Mouse (Mus musculus) adrenal gland, postnatal 14 days (tissue): ENCODE results near the gene Vamp5. TPM values are rescaled to one million over a fixed set of nuclear protein-coding genes. Genes with fewer than 3 reads are reported as not detected.
A peak's percentile ranks its signal among the peaks of the same experiment; 100 is the strongest.

Source experiments
- DNase-seq: peaks from one replicate; pipeline ENCODE4 v3.0.0; 2021; ENCODE audit warnings: mixed read lengths
- total RNA-seq: library from RNA; stranded (reverse); gene quantifications from 2 replicates; pipeline ENCODE4 v1.2.3, GENCODE M21; 2021

The Vamp5 gene
- total RNA-seq, 1 experiment from 2014 or later, result 33.9 TPM

GRCm38 (mm10) chr6:72366304-72366703 is 14.0 kb downstream of the Vamp5 start:
- no peak for DNase-seq

- no peak for DNase-seq
Observed at GRCm38 (mm10) chr6:72364985-72365384, 15.3 kb downstream of the Vamp5 start.

GRCm38 (mm10) chr6:72364009-72364408 is 16.3 kb downstream of the Vamp5 start:
- DNase-seq, result no peak

DNA sequence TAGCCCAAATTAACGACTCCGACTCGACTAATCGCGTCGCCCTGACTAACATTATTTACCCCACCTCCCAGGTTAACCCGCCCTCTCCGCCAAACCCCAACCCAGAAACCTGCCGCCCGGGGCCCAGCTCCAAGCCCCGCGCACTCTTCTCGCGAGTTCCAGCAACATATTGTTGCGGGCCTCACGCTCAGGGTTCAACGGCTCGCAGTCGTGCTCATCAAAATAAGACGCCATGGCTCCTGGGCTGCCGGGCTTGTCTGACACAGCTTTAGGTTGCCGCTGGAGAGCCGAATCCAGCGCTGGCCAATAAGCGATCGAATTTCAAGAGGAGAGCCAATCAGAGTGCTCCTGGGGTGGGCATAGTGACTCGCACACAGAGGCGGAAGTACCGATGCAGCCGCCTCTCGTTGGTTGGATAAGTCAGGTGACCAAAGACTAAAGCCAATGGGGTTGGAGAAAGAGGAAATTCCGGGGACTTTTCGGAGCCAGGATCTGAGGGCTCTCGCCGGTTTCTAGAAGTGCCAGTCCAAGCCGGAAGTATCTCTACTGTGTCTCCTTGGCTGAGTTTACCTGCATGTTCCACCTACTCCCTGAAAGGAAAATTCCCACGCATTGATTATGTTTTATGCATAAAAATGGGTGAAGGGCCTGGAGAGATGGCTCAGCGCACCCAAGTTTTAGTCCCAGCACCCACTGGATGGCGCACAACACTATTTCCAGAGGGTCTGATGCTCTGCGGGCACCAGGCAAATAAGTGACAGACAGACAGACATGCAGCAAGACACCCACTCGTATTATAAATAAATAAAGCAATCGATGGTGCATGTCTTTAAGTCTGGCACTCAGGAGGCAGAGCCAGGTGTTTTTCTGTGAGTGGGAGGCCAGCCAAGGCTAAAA is 17.9 kb downstream of the Vamp5 start:
- peak; percentile 97 for DNase-seq

DNA sequence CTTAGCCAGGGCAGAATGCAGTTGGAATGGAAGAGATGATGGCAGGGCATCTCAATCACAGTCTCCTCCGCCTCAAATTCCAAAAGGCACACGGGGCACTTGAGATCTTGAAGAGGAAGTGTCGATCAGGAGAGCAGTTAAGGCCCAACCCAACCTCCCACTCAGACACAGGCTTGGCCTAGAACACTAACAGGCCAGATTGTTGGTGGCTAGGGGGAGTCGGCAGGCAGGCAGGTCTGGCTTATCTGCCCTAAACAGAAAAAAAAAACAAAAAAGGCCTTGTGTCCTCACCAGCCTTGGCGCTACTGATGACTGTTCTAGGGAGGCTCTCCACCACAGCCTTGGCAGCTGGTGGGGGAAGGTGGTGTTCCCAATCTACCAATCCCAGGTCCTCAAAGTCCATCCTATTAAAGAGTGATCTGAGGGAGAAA is 19.1 kb downstream of the Vamp5 start:
- peak; percentile 77 for DNase-seq

- no peak for DNase-seq
Observed at GRCm38 (mm10) chr6:72360599-72360935, 19.7 kb downstream of the Vamp5 start.

- DNase-seq, result no peak
Observed at GRCm38 (mm10) chr6:72359891-72360598, 20.2 kb downstream of the Vamp5 start.

DNA sequence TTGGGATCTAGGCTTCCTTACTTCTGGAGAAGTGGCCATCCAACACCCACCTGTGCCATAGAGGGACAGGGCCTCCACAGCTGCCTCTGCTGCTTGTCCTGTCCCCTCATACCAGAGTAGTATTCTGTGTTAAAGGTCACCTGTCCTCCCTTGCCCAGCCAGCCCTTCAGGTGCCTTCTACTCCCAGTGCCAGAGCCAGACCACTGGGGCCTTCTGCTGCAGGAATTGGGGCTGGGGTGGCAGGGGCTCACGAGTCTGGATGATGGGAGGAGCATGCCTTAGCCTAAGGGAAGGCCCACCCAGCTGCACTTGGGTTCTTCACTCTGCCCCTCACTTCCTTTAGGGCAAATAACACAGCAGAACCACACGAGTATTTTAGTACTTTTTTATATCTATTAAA is 20.9 kb downstream of the Vamp5 start:
- DNase-seq, result no peak

- DNase-seq, result no peak
Observed at GRCm38 (mm10) chr6:72358086-72358764, 22.0 kb downstream of the Vamp5 start.

DNA sequence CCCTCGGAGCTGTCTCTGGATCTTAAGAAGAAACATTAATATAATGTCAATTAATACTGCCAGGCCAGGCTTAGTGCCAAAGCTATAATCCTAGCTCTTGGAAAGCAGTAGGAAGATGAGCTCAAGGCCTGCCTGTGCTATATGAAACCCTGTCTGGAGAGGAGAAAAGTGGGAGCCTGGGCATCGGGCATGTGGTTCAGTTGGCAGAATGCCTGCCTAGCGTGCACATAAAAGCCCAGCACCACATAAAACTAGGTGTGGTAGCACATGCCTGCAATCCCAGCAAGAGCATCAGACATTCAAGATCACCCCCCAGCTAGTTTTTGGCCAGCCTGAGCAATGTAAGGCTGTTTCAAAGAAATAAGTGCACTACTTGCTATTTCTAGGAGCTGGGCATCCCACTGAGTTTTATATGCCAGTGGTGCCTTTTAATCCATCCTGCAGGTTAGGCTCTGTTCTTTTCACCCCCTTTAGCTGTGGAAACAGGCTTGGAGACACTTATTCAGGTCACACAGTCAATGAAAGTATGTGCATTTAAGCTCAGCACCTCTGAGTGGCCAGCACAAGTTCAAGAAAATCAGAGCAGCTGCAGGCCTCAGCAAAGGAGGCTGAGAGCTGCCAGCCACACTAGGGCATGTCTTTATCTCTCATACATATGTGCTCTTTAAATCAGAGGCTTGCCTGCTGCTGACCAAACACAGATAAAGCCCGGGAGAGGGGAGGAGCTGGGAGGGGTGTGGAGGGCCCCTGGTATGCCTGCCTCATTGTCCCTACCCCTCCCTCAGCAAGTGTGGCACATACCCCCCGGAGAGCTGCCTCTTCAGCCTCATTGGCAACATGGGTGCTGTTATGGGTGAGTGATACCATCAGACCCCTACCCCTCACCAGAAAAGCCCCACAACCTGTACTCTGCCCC is 22.8 kb downstream of the Vamp5 start:
- DNase-seq, result no peak

DNA sequence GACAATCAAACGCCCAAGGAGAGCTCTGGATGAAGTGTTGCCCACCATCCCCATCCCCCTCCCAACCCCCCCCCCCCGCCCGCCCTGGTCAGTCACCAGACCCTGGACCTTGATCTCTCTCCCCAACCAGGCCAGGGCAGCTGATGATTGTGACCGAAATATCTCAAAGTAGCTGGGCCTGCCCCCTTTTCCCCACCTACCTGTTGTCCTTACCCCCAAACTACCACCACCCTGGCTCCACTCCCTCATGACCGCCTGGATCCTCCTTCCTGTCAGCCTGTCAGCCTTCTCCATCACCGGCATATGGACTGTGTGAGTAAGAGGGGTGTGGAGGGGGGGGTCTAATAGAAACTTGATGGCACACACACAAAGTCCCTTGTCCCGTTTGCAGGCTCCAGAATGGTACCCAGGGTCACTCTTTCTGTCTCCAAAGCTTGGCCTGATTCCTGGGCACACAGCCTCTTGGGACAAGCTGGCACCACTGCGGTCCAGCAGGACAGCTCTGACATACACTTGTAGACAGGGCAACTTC is 24.2 kb downstream of the Vamp5 start:
- peak; percentile 63 for DNase-seq

DNA sequence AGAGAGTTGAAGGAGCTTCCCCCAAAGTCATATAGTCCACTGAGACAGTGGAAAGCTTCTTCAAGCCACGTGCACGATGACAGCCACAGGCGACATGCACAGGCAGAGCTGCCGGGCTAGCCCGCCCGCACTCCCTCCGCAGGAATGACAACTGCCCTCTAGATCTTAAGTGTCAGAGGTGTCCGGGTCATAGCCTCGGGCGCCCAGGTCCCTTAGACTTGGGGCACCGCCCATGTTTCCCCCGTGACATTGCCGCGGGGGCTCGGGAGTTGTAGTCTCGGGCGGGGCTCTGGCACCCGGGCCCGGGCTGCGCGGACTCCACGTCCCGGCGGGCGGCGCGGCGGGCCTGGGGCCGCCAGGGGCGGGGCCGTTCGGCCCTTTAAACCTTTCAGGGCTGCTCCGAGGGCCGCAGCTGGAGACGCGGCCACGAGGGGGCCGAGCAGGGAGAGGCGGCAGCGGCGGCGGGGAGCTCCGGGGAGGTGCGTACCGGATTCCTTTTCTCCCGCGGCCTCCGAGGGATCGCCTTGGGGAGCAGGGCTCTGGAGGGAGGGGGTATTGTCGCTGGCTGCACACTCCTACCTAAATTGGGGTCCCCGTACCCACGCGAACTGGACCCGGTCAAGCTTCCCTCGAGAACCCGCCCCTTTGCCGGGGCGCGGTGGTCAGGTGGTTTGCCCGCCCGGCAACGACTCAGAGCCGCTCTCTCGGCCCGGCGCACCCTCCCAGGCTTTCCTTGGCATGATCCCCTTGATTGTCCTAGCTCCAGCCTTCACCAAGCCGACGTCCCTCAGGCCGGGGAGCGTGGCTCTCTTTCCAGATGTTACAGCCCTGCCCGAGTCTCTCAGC is 25.0 kb downstream of the Vamp5 start, which contains the start of gene Tmem150a:
TSS of gene Tmem150a (plus strand) at position 382 of the 846 bp plus-strand sequence.
- DNase-seq, result peak; percentile 93

DNA sequence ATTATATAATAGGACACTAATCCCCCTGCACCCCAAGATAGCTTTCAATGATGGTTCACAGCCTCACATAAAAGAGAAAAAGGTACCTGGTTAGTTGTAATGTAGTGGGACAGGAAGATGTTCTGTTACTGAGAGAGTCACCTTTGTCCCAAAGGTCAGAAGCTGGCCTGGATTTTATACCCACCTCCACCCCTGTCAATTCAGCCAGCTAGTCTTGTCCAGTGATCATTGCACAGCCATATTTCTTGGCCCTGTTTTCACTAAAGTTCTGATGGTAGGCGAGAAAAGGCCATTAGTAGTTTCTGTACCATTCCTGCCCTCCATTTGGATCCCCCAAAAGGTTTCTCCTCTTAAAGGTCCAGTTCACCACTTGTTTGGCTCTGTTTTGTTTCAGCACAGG is 26.2 kb downstream of the Vamp5 start:
- DNase-seq, result no peak

- DNase-seq, result no peak
Observed at GRCm38 (mm10) chr6:72352636-72353405, 27.4 kb downstream of the Vamp5 start.

- no peak for DNase-seq
Observed at GRCm38 (mm10) chr6:72350214-72350613, 30.1 kb downstream of the Vamp5 start.

DNA sequence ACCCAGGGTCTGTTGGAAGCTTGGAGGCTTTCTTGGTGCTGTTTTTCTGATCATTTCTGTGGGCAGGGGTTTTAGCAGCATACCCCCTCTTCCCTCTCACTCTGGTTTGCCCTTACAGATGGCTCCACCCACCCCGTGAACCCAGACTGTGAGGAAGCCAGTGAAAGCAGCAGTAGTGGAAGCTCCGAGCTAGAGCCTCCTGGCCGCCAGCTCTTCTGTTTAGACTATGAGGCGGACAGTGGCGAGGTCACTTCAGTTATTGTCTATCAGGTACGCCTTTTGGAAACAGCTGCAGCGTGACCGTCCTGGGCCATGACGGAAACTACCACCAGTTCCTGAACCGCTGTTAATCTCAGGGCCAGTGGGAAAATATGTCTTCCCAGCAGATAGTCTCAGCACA is 31.9 kb downstream of the Vamp5 start:
- DNase-seq, result no peak

DNA sequence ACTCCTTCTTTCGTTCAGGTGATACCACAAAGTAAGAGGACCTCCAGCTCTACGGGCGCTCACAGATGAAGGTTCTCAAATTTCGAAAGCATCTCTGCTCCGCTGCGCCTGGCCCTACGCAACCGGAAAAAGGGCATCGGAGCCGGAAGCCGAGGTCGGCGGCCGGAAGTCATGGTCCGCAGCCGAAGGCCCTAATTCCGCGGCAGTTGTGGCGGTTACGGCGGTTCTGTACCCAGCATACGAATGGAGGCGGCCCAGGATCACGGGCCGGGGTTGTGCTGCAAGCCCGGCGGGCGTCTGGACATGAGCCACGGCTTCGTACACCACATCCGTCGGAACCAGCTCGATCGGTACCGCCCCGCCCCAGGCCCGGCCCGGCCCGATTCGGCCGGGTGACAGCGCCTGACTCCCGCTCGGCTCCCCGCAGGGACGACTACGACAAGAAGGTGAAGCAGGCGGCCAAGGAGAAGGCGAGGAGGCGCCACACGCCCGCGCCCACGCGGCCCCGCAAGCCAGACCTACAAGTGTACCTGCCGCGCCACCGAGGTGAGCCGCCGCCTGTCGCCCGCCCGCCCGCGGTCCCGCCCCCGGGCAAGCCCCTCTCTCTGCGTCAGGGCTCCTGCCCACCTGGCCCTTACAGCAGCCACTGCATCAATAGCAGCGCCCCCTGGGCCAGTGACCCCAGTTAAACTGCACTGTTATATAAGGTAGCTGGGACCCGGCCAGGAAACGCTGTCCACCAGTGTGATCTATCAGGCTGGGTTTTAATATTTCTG is 32.9 kb downstream of the Vamp5 start, which contains the start of gene 0610030E20Rik:
TSS of gene 0610030E20Rik (plus strand) at position 152 of the 776 bp plus-strand sequence.
- peak; percentile 87 for DNase-seq

GRCm38 (mm10) chr6:72346261-72346660 is 34.0 kb downstream of the Vamp5 start:
- no peak for DNase-seq

GRCm38 (mm10) chr6:72345633-72346032 is 34.6 kb downstream of the Vamp5 start:
- DNase-seq, result no peak
